In genomic region chr19:44930744-44931453, GRCm38 (mm10) we compare ENCODE assay signal across 8 mouse cellular contexts. TPM values are rescaled to one million over a fixed set of nuclear protein-coding genes. Genes with fewer than 3 reads are reported as not detected.
DNase-seq lines count a peak whose midpoint lies in the region; ATAC-seq lines count a peak whose summit lies in the region.

Gene Slf2 (plus strand): TSS chr19:44931151.

- peaks cover 6% of the 10 kb centered on the region for H3K36me3 ChIP-seq in hindbrain, embryonic 11.5 days (ENCODE audit: control insufficient read depth, insufficient read depth, low read length)

- peak within 1 kb of the TSS; percentile 63; the same call in 1 of the 2 replicates for H3K27ac ChIP-seq in hindbrain, embryonic 11.5 days (ENCODE audit: low read depth, low read length)

- ATAC-seq in hindbrain, embryonic 11.5 days (ENCODE audit: low FRiP score) = peak; percentile 98

- peak; percentile 99 for DNase-seq in Muller cell, postnatal 12 days (ENCODE audit: inconsistent ontology term)
- peak; percentile 99 for DNase-seq in cerebellum, adult 9-11 months
- peak; percentile 98 to 100 for DNase-seq in frontal cortex, adult 2 months (ENCODE audit: extremely low spot score in 1 of 2, low spot score in 1 of 2)
- peak; percentile 99 for DNase-seq in hindbrain, embryonic 11.5 days (ENCODE audit: low spot score)
- DNase-seq in layer of hippocampus, postnatal 10 days (ENCODE audit: low spot score in 2 of 2) = peak; percentile 99
- peak; percentile 99 for DNase-seq in lung, postnatal 10 days
- DNase-seq in ovary, postnatal 36 days (ENCODE audit: low spot score) = peak; percentile 98
- peak; percentile 99 for DNase-seq in thymus, postnatal 25 days

- peak within 1 kb of the TSS; percentile 98 for H3K4me3 ChIP-seq in hindbrain, embryonic 11.5 days (ENCODE audit: low read depth, low read length)

- no peaks in the 10 kb centered on the region for H3K9me3 ChIP-seq in hindbrain, embryonic 11.5 days (ENCODE audit: control insufficient read depth, low read length)

- WGBS in hindbrain, embryonic 11.5 days = under 1% methylated on average over 54 of the region's 55 CpGs

- H3K9ac ChIP-seq in hindbrain, embryonic 11.5 days (ENCODE audit: low read depth, low read length) = peak within 1 kb of the TSS; percentile 80

- peak within 1 kb of the TSS; percentile 52 for H3K4me2 ChIP-seq in hindbrain, embryonic 11.5 days (replicated peaks; ENCODE audit: low read depth, low read length)

- H3K27me3 ChIP-seq in hindbrain, embryonic 11.5 days (ENCODE audit: control insufficient read depth, insufficient read depth, low read length) = no peaks in the 10 kb centered on the region

- no peaks in the 10 kb centered on the region for H3K4me1 ChIP-seq in hindbrain, embryonic 11.5 days (replicated peaks; ENCODE audit: control insufficient read depth, insufficient read depth, low read length)

RNA-seq across cellular contexts. Expression of gene Slf2, which starts in this region (rescaled TPM):
- 39.7 and 46.4 TPM in 2 replicates for polyA plus RNA-seq in frontal cortex, adult 2 months (2012; rRNA removed)
- 41.4 and 44.7 TPM in 2 replicates for polyA plus RNA-seq in hindbrain, embryonic 11.5 days (2014; fragmentation: Nextera tagmentation; extraction: Ambion mirVana)
- total RNA-seq in layer of hippocampus, postnatal 10 days (2021) = 10 to 100 TPM; 32.4 to 35.3 TPM

Comparison
In these comparisons a context has a peak if more than half of its experiments do, and no peak if none do; other contexts are left out.
1. Peak in every context shown above with its lines: DNase-seq, ATAC-seq, H3K4me3 ChIP-seq and H3K27ac ChIP-seq.